Mouse (Mus musculus) naive thymus-derived CD4-positive, alpha-beta T cell, adult 2 months (primary cell): ENCODE measurements around the gene Pcsk4.
A peak's percentile ranks its signal among the peaks of the same experiment; 100 is the strongest.
"Not testable (repeated sequence)": the region's sequence is repeated elsewhere in the genome, so short reads cannot be mapped to it uniquely, and the experiment has no call there.

Source experiments
- DNase-seq: peaks from one replicate; pipeline ENCODE4 v3.0.0-alpha.2; 2011; ENCODE audit warnings: low read depth

Gene Pcsk4

DNA sequence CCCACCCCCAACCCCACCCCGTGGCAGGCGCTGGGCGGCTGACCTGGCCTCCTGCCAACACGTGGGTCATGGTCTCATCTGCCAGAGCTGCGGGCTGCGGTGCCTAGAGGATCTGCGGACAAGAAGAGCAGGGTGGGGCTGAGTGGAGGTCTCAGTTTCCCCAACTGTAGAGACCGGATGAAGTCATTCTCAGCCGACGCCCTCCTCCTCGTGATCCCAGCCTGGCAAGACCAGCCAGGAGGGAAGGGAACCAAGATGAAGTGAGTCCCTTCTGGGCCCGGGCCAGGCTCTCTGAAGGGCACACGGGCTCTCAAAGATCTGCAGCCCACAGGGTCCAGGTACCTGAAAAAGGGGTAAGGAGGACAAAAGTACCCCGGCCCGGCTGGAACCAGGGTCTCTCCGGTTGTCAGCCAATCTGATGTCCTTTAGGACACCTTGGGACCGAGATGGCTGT lies 18.2 kb upstream of the Pcsk4 start:
- DNase-seq, result peak; percentile 28

DNA sequence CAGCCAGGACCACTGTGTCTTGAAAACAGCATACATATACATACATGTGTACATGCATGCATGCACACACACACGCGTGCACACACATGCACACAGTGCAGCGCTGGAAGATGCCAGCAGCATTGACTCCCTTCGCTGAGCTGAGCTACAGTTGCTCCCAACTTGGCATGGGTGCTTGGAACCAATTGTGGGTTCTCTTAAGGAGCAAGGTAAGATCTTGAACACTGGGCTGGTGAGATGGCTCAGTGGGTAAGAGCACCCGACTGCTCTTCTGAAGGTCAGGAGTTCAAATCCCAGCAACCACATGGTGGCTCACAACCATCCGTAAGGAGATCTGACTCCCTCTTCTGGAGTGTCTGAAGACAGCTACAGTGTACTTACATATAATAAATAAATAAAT lies 16.6 kb upstream of the Pcsk4 start:
- DNase-seq, result not testable (repeated sequence)

DNA sequence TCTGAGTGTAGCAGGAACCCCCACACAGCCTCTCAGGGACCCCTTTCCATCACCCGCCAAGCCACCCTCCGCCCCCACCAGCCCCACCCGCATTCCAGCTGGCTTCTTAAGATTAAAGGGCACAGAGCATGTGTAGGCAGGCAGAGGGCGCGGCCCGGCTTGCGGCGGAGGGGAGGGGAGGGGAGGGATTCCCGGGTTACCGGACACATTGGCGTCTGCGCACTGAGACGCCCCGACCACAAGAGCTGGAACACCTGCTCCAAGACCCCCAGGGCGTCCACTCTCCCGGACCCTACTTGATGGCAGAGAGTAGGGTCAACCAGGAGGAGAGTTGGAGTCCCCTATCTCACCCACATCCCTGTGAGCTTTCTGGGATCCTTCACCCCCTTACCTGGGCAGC lies 15.8 kb upstream of the Pcsk4 start:
- peak; percentile 49 for DNase-seq

DNA sequence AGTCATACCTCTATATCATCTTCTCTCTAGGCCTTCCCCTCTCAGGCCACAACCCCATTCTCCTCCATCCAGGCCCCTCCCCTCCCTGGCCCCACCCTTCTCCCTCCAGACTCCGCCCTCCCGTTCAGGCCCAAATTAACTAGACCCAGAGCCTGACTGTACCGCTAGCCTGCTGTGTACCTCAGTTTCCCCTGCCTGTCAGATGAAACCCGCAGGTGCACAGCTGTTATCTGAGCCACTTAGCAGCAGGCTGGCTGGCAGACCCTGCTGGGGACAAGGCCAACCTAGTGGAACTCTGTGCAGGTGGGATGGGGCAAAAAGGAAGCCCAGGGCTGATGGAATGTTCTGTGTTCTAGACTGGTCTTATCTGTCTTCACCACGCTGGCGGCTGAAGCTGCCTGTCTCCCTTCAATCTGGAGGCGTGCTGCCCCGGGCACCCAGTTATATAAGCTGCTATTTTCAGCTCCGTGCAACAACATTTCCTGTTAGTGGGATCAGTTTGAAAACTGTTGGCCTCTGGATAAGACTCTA lies 14.9 kb upstream of the Pcsk4 start:
- DNase-seq, result no peak

DNA sequence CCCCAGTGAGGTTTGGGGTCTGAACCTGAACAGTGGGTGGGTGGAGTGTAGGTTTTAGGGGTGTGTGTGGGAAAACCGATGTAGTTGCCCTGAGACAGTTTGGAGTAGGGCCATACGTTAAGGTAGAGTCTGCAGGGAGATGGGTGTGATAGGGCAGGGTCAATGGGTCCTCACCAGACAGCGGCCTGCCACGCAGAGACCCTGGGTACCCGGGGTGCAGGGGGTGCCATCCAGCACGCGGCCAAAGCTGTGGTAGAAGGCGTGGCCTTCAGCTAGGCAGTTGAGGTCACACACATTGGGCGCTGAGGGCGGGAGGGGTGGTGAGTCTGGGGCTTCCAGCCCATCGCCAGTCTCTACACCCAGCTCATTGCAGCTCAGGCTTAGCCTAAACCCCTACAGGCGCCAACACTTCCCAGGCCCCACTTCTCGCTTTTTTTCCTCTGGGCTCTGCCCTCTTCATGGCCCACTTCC lies 14.2 kb upstream of the Pcsk4 start:
- DNase-seq, result no peak

DNA sequence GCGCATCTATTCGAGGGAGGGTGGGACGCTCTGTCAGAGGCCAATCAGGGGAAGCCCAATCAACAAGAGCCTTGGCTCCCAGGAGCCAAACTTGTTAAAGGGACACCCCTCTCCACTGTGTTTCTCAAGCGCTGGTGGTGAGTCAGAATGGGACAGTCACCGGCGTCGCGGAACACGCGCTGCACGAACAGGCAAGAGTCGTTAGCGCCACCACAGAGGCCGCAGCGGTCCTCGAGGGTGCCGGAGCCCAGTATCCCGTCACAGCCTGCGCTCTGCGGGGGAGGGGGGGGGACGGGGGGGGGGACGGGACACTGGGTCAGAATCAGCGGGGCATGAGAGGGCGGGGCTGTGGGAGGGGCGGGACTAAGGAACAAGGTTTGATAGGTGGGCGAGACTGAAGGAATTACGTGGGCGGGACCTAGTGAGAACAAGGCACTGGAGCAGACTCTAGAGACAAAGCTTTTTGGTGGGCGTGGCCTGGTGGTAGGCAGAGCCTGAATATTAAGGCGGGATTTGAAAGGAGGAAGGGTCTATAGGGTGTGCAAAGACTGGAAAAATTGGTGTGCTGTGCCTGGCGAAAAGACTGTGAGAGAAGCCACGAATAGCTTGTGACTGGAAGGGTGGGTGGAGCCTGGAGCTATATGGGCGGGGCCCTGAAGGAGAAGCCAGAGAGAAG lies 13.6 kb upstream of the Pcsk4 start:
- DNase-seq, result peak; percentile 72

DNA sequence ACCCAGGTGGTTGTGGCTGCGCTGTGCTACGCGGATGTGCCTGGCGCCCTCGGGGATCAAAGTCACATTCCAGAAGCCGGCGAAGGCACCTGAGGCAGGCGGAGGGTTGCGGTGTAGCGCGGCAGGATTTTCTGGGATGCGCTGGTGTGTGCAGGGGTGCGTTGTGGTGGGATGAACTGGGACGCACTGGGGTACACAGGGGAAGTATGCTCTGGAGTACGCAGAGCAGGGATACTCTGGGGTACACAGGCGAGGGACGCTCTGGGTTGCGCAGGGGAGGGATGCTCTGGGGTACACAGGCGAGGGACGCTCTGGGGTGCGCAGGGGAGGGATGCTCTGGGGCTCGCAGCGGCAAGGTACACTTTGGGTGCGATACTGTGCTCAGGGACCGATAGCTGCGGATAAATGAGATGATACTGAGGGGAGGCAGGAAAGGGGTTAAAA lies 13.0 kb upstream of the Pcsk4 start:
- DNase-seq, result no peak

DNA sequence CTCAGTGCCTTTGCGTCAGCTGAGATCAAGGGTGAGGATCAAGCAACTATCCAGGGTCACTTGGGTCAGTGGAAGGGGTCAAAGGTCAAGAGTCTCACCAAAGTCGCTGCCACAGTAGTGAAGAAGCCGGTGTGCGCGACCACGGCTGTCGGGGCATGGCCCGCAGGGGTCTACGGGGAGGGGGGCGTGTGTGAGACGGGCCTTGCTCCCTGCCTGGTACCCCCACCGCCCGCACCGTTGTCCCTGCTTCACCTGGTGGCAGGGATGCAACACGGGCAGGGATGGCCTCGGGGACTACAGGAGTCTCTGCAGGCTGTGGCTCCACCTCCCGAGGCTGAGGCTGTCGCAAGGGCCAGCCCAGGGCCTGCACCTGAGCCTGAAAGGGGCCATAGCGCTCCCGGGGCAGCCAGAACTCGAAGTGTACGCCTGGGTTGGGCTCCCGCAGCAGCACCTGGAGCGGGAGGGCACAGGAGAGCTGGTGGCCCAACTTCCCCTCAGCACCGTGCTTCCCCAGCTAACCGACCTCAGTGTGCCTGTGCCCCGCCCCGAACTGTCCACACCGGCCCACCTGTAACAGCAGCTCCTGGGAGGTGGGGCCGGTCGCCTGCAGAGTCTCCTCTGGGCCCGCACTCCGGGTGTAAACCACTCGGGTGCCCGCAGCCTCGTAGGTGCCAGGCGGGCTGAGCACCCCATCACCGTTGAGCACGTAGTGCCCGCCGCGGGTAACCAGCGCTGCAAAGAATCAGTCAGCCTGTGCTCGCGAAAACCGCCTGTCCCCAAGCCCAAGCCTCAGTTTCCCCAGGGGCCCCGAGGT lies 12.4 kb upstream of the Pcsk4 start:
- peak; percentile 49 for DNase-seq

DNA sequence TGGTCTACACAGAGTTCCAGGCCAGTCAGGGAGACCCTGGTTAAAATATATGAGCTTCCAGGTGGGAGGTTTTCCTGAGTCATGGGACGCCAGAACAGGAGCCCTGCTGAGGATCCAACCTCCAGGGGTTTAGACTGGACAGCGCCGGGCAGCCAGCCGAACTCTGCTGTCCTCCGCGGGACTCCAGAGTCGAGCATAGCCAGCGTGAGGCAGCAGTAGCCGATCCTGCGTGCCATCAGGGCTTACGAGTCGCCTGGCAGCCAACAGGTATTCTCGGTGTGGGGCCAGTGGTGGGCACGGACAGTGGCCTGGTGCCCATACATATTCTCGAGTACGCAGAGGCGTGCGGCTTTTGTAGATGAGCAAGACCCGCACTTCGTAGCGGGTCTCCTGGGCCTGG lies 11.7 kb upstream of the Pcsk4 start:
- DNase-seq, result no peak

DNA sequence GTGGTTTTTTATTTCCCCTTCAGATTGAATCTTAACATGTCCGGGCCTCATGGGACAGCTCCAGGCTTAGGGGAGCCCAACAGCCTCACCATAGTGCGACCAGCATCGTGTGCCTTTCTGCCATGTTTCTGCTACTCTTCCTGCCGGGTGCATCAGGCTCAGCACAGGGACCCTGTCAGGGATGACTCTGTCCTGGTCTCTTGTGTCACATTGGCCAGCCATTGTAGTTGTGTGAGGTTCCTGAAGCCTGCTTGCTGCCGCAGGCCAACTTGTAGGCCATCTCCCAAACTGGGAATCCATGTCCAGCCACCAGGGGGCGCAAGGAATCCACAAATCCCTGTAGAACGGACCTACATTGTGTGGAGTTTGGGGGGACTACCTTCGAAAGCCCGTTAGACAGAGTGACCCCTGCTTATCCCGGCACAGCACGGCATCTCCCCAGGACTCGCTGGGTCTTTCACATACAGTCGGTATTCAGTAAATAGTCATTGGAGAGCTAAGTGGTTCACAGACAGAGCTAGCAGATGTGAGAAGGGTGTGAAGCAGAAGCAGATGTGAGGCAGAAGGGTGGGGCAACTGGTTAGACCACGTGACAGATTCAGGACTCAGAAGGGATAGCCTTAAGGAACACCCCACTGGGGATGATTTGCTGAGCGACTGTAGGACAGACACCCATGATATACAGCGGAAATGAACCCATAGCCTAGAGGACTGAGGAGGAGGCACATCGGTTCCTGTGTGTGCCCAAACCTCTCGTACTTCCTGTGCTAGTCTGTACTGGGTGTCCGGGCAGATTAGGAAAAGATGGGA lies 10.8 kb upstream of the Pcsk4 start:
- peak; percentile 89 for DNase-seq

DNA sequence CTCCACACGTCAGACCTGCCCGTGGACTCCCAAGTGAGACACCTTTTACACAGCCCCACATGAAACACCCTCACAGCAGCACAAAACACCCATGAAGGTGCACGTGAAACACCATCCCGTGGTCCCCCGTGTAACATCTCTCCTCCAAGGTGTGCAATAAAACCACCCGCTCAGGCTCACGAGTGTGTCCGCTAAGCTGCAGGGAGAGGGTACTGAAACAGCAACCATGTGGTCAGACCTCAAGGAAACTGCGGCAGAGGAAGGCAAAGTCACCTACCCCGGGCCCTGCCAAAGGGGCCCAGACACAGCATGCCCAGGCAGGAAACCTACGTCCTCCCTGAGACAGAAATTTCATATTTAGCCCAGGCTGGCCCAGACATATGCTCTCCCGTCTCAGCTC lies 7.0 kb upstream of the Pcsk4 start:
- no peak for DNase-seq

DNA sequence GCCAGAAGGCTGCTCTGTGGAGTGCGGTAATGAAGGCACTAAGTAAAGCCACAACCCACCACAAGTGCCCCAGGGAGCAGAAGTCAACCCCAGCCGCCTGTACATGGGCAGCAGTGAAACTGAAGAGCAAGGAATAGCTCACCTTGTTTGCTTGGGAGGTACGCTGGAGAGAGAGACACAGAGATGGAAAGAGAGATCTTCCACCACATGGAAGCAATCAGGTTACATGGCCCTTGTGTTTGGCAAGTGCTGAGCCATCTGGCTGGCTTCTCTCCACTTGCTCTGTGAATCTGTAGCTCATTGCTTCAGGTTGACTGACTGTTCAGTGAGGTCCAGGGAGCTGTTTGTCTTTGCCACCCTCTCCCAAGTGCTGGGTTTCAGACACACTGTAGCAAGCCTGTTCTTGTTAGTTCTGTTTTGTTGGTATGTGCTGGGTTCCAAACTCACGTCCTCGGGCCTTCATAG lies 3.3 kb upstream of the Pcsk4 start:
- DNase-seq, result no peak

DNA sequence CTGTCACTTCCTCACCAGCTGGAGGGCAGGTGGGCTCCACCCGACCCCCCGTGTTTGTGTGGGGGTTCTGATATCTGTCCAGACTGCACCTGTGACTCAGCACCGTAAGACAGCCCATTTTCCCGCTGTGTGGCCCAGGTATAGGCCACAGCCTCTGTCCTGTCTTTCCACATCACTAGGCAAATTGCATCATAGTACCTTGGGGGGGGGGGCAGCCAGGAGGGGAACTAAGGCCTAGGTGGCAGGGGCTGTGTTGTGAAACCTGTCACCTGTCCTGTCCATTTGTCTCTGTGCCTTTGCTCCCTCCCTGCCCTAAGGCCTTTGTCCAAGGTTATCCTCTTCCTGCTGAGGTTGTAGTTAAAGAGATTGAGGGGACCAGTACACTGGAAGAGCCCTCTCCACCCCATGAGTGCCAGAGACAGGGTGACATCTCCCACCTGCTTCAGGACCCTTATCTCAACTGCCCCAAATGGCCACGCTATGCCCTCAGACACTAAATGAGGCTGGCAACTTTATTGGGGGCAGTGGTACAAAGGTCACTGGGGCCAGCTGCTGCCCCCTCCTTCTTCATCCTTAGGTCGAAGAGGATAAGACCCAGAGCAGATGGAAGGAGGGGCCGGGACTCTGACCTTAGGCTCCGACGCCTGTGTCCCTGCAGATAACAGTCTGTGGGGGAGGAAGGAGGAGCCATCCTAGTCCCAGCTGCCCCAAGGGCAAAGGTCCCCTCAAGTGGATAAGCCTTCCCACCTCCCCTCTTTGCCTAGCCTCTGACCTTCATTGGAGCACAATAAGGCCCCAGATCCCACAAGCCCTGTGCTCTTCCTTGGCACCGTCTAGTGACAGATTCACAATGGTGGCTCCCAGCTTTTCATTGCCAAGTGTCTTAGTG lies 2.6 kb upstream of the Pcsk4 start:
- no peak for DNase-seq

DNA sequence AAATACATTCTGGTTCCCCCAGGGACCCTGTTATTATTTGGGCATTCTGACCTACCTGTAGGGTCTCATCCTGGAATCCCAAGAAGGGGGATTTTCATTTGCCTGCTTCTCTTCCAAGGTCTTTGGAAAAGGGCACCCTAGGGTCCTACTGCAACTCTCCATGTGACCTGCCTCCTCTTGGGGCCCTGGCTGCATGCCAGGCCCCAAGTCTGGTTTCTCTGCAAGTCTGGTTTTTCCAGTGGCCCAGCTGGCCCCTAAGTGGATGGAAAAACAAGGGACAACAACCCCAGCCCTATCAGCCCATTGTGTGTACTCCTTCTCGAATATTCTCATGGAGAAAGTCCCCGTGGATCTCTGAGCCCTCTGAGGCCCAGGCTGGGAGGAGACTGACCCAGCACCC lies 1.6 kb upstream of the Pcsk4 start:
- no peak for DNase-seq

DNA sequence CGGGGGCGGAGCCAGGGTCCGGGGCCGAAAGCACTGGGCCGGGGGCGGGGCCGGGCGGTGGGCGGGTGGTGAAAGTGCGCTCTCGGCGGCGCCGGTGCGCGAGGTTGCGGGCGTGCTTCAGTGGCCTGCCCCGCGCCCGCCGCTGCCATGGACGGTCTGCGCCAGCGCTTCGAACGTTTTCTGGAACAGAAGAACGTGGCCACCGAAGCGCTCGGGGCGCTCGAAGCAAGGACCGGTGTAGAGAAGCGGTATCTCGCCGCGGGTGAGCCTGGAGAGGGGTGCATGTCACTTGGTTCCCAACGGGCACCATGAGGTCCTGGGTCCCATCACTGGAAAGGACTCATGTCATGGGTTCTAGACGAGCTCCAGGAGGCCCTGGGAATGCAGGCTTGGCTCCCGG lies 786 bp upstream of the Pcsk4 start:
- DNase-seq, result no peak

DNA sequence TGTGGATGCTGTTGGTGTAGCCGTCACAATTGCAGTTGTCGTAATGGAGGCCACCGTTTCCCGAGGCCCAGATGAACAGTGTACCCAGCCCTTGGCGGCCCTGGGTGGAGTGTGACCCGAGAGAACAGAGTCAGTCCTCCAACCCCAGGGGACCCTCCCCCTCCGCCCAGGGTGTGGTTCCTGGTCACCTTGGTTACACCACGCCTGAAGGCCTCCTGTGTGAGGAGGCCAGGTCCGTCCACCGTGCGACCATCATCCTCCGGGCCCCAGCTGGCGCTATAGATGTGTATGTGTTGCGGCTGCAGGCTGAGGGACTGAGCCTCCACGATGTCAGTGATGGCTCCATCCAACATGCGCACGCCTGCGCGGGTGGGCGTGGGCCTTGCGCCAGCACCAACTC lies 4.3 kb downstream of the Pcsk4 start:
- DNase-seq, result no peak

DNA sequence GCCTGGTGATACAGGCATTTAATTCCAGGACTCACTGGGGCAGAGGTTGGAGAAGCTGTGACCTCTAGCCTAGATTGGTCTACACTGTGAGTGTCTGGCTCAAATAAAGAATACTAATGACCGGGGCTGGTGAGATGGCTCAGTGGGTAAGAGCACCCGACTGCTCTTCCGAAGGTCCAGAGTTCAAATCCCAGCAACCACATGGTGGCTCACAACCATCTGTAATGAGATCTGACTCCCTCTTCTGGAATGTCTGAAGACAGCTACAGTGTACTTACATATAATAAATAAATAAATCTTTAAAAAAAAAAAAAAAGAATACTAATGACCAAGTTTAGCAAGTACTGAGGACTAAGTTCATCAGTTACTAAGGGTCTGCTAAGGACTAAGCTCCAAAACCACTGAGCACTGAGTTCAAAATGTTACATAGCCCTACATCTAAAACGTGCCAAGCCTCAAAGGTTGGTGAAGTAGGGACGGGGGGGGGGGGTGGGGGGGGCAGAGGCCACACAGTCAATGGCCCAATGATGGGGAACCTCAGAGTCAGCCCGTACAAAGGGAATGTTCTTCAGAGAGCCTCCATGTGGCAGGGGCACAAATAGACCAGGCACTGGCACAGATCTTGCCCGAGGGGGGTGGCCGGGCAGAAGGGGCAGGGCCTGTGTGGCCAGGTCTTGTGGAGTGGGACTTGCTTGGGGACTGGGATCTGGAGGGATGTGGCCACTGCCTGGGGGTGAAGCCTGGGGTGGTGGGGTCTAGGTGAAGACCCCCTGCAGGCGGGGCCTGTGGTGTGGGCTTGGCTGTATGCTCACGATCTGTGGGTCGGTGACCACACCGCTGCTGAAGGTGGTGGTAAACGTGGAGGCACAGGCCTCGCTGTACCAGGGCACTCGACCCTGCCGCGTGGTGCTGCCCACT lies 4.9 kb downstream of the Pcsk4 start:
- no peak for DNase-seq

DNA sequence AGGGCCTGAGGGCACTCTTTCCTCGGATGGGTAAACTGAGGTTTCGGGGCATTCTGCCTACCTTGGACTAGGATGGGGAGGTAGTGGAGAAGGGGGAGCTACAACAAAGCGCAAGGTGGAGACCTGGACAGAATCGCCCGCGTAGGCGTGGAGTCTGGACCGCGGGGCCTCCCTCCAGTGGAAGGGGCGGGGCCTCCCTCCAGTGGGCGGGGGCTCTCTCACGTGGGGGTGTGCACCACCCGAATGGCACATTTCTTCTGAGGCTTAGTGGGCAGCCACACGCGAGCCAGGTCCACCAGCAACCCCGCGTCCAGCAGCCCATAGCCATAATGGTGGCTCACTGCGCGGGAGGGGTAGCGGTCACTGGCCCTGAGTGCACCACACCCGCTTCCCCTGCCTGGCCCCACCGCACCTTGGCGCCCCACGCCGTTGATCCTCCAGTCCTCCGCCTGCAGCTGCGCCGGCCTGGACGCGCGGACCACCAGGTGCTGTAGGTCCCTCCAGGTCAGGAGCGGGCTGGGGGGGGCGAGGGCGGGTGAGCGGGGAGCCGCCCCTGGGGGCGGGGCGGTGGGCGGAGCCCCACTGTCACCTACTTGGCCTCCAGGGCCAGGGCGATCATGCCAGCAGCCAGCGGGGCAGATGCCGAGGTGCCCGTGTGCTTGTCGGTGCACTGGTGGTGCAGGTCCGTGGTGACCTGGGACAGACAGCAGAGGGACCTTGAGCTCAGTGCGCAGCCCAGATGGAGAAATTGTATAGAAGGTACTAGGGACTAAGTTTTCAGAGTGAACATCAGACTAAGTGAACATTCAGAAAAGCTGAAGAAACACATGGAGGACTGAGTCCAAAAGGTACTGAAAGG lies 5.8 kb downstream of the Pcsk4 start:
- DNase-seq, result peak; percentile 75

DNA sequence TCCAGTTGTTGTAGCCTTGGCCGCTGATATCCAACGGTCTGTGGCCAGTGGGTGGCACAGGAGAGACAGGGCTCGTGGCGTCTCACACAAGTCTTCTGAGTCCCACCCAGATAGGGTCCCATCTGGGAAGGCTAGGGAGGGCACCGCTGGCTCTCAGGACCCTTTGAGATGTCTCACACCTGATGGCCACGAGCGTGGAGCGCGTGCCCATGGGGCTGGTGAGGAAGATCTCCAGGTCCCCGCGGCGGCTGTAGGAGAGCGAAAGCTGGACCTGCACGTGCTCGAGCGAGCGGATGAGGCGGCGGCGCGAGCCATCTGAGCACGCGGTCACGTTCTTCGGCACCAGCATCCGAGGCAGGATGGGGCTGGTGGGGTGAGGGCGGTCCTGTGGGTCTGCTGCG lies 6.5 kb downstream of the Pcsk4 start:
- DNase-seq, result peak; percentile 62
